Mouse (Mus musculus) natural killer cell, adult 2 months (primary cell): ENCODE data around the gene Stk33.
A peak's percentile ranks its signal among the peaks of the same experiment; 100 is the strongest.

Experiments used
- DNase-seq, 2 experiments: peaks; one replicate each; pipeline ENCODE4 v3.0.0; 2022; ENCODE audit warnings: low spot score in 2 of 2

The Stk33 gene

DNA sequence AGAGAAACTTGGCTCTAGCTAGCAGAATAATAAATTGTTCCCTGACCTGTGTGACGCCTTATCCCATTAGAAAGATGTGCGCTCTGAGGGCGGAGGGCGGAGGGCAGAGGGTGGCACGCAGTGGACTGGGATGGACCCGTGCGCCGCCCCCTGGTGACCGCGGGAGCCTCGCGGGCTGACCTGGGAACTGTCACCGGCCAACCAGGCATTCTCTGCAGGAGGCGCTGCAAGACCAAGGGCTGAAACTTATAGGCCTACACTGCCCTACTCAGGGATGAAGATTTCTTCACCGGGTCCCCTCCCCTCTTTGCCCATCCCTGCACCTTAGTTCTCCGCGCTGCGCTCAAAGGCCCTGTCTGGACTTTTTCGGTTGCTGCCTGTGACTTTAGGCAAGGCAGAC is 197.6 kb downstream of the Stk33 start:
- no peak for DNase-seq

DNA sequence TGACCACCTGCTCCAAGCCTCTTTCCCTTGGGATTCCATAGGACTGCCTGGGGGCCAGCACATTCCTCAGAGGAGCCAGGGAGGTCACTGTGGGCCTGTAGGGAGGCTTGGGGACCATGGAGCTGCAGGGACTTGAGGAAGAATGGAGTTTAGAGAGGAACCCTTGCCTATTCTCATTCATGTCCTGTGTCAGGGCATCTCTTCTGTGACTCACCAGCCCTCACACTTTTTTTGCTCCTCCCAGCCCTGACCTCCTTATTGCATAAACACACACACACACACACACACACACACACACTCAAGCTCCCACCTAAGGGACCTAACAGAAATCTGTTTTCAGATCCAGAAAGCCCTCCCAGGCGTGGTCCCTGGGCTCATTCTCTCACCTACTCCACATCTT is 199.5 kb downstream of the Stk33 start:
- DNase-seq, result no peak

DNA sequence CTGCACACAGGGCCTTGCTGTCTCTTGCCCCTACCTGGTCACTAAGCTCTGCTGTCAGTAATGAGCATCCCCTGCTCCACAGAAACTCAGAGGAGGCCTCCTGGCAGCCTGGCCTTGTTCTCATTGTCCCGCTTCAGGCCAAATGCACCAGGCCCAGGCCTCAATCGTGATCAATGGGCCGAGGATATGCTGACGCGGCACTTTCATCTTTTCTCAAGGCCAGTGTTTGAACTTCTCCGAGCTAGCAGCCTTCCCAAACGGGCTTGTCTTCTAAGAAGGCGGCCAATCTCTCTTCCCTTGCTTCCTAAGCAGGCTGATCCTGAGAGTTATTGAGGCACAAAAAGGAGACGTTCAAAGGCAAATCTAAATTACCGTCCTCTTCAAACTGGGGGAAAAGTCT is 200.2 kb downstream of the Stk33 start:
- DNase-seq, result no peak

DNA sequence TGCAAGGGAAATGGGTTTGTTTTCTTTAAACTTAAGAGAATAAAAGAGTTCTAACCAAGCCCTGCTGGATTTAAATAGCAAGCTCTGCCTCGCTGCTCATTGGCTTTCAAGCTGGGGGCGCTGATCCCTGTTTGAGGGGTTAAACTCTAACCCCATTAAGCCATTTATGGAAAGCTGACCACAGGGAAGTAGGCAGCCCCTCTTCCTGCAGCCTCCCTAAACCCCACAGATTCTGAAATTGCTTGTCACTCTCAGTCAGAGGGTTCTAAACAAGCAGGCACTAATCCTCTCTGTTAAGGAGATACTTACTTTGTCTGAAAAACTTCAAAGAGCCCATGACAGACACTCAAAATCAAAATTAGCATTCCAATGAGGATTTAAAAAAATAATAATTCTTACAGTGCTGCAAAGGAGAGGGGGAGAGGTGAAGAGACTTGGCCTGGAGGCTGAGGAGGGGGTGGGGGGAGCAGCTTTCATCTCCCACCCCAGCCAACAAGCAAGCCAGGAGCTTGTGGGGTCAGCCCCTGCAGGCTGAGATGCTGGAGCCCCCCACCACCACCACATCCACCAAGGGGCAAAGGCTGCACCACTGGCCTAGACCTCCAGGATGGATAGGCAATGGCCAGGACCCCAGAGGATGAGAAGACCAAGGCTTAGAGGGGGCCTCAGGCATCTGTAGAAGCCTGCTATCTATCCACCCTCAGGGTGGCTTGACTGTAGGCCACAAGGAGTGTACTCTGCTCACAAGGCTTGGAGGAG is 203.8 kb downstream of the Stk33 start:
- DNase-seq, result no peak

DNA sequence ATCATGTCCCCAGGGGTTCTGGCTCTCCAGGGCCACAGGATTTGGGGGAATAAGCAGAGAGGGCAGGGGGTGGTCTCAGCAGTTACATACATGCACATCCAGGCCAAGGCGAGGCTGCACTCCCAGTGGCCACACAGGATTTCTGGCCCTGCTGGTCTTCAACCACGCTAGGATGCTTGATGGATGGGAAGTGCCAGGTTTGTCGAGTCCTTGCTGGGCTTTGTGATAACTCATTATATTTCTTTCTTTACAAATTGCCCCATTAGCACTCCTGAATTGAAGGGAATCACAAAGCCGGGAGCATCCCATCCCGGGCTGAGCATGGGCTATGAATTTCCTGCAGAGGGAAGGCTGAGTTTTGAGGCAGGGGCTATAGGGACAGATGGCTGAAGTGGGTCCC is 204.4 kb downstream of the Stk33 start:
- no peak for DNase-seq

DNA sequence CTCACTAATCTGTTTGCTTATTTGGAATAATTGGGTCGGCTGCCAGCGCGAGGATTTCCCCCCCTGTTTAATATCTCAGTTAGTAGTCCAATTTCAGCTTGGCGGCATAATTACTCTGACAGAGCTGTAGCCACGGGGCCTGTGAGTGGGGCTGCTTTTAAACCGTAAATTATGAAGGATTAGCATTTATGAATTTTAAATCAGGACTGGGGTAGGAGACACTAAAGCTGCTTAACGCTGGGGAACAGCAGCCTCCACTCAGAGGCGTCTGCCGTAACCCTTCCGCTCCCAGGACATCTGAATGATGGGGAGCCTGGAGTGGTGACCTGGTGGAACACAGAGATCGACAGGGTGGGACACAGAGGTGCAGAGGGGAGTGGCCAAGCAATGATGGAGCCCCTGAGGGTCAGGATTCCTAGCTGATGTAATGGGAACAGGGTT is 207.0 kb downstream of the Stk33 start:
- DNase-seq, result no peak

DNA sequence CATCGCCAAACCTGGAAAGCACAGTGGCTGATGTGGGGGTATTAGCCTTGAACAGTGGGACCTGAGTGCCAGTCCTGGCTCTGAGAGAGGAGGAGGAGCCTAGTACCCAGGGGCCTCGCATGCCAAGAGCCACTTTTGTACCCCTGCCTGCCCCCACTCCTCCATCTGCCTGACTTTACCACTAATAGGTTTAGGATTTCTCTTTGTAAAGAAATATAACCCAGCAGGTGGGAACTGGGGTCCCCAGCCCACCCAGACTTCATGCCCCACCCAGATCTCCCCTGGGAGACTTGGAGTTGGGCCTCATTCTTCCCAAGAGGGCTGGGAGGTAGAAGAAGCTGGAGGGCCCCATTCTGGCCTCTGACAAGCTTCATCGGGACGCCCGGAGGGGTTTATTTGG is 207.6 kb downstream of the Stk33 start:
- no peak for DNase-seq

DNA sequence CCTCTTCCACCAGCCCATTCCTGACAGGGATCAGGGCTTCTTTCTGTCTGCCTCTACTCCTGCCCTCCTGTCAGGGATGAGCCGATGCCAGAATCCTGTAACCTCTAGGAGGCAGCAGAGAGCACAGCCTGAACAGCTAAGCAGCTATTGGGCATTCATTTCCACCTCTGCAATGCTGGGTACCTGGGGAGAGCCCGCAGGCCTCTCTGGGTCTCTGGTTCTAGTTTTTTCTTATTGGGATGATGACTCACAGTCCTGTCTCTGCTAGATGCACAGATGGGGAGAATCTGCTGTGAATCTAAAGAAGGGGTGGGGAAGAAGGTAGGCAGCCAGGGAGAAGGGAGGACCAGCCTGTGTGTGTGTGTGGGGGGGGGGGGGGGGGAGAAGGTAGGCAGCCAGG is 208.1 kb downstream of the Stk33 start:
- peak in 1 of 2 experiments; percentile 30 for DNase-seq
